Mouse (Mus musculus) intestine, embryonic 15.5 days (tissue): ENCODE data around the gene Cmip. TPM values are rescaled to one million over a fixed set of nuclear protein-coding genes. Genes with fewer than 3 reads are reported as not detected.

Experiments used
- ATAC-seq: fragments of 200-750 bp; cut with Nextera tagmentation; 2 replicates; pipeline ENCODE4 v1.8.0; 2017; ENCODE audit warnings: moderate TSS enrichment, moderate library complexity
- H3K27ac ChIP-seq: fragments of 300-500 bp; sonication (generic); 2 replicates; pipeline ENCODE4 v1.5.1; 2015; ENCODE audit warnings: mild to moderate bottlenecking, inconsistent platforms
- H3K27me3 ChIP-seq: fragments of 300-500 bp; sonication (generic); replicated peaks from 2 replicates; pipeline ENCODE4 v1.6.1; 2015; ENCODE audit warnings: inconsistent platforms
- H3K36me3 ChIP-seq: fragments of 300-500 bp; sonication (generic); 2 replicates; pipeline ENCODE4 v1.6.1; 2015; ENCODE audit warnings: inconsistent platforms
- H3K4me1 ChIP-seq: fragments of 300-500 bp; sonication (generic); replicated peaks from 2 replicates; pipeline ENCODE4 v1.6.1; 2015; ENCODE audit warnings: inconsistent platforms
- H3K4me2 ChIP-seq: fragments of 300-500 bp; sonication (generic); replicated peaks from 2 replicates; pipeline ENCODE4 v1.6.1; 2015; ENCODE audit warnings: mild to moderate bottlenecking, inconsistent platforms
- H3K4me3 ChIP-seq: fragments of 300-500 bp; sonication (generic); replicated peaks from 2 replicates; pipeline ENCODE4 v1.5.1; 2015; ENCODE audit warnings: inconsistent platforms
- H3K9ac ChIP-seq: fragments of 300-500 bp; sonication (generic); 2 replicates; pipeline ENCODE4 v1.6.1; 2015; ENCODE audit warnings: inconsistent platforms
- H3K9me3 ChIP-seq: fragments of 300-500 bp; sonication (generic); 2 replicates; pipeline ENCODE4 v1.6.1; 2016; ENCODE audit warnings: inconsistent platforms
- WGBS: fragments of 180-500 bp; shearing (Covaris S2); methylation state at CpG from one replicate; pipeline ENCODE4 v1.1.7; 2015; 5-methylcytosine and 5-hydroxymethylcytosine counted together
- polyA plus RNA-seq: library from polyadenylated mRNA; unstranded; fragments of >200 nt; fragmentation: Nextera tagmentation; extraction: Ambion mirVana; gene quantifications from 2 replicates; pipeline ENCODE4 v1.2.1, GENCODE M21; 2015

Gene Cmip
- polyA plus RNA-seq, 1 experiment from 2014 or later: 29.2 TPM

DNA sequence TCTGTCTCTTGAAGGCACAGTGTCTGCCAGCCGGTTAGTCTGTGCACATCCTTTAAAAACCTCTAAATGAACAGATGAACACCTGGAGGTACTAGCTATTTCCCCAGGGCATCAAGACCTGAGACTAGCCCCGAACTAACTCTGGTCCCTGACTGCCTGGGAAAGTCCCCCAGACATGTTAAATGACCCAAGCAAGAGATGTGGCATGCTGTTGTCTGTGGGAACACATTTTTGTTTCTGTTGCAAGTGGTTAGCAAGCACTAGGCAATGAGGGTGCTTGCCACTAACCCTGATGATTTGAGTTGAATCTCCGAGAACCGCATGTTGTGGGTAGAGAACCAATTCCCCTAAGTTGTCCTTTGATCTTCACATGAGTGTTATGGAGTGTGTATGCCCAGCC, 215.5 kb downstream of the Cmip start:
- H3K4me2 ChIP-seq: no peak overlapping the region
- no peaks in the 10 kb centered on the region for H3K27me3 ChIP-seq
- no peak overlapping the region for H3K27ac ChIP-seq
- no peaks in the 10 kb centered on the region for H3K36me3 ChIP-seq
- no peak for ATAC-seq
- H3K9me3 ChIP-seq: no peaks in the 10 kb centered on the region
- peaks cover 13% of the 10 kb centered on the region for H3K4me1 ChIP-seq
- 75% methylated on average over 4 of the region's 4 CpGs for WGBS
- H3K4me3 ChIP-seq: no peak overlapping the region
- no peak overlapping the region for H3K9ac ChIP-seq

DNA sequence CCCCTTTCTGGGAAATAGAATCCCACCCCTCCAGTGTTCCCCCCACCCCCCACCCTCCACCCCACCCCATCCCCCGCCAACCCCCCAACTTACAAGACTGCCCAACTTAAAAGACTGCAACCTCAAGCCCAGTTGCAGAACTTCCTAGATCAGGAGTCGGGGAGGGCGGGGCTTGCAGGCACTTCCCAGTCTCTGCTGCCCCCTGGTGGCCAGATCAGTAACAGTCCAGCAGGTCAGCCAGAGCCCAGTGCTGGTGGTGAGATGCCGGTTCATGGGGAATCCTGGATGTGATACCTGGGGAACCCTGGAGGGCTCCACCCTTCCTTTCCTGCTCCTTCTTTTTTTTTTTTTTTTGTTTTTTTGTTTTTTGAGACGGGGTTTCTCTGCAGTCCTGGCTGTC, 218.1 kb downstream of the Cmip start:
- no peaks in the 10 kb centered on the region for H3K27me3 ChIP-seq
- peaks cover 10% of the 10 kb centered on the region for H3K4me1 ChIP-seq
- H3K4me3 ChIP-seq: no peak overlapping the region
- H3K9ac ChIP-seq: no peak overlapping the region
- ATAC-seq: peak; percentile 71
- no peak overlapping the region for H3K27ac ChIP-seq
- no peaks in the 10 kb centered on the region for H3K36me3 ChIP-seq
- no peak overlapping the region for H3K4me2 ChIP-seq
- WGBS: 0% methylated on average over 5 of the region's 5 CpGs
- no peaks in the 10 kb centered on the region for H3K9me3 ChIP-seq

DNA sequence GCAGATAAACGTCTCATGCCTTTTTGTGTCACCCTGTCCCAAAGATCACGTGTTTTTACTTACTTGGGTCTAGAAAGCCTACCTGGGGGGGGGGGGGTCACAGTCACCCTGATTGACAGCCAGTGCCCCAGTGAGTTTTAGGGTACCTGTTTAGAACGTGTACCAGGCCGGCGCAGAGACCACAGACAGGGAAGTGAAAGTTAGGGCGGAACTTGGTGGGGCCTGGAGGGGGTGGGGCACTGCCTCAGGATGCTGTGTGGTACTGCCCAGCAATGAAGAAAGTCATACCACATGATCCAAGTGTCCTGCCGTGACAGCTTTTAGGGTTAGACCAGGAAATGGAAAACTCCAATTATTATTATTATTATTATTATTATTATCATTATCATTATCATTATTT, 219.0 kb downstream of the Cmip start:
- H3K9me3 ChIP-seq: no peaks in the 10 kb centered on the region
- no peak overlapping the region for H3K27ac ChIP-seq
- H3K4me2 ChIP-seq: no peak overlapping the region
- no peak overlapping the region for H3K4me3 ChIP-seq
- 74% methylated on average over 7 of the region's 7 CpGs for WGBS
- H3K27me3 ChIP-seq: no peaks in the 10 kb centered on the region
- H3K9ac ChIP-seq: no peak overlapping the region
- no peaks in the 10 kb centered on the region for H3K36me3 ChIP-seq
- peaks cover 1% of the 10 kb centered on the region; the same call in 1 of the 2 replicates for H3K4me1 ChIP-seq
- no peak for ATAC-seq

DNA sequence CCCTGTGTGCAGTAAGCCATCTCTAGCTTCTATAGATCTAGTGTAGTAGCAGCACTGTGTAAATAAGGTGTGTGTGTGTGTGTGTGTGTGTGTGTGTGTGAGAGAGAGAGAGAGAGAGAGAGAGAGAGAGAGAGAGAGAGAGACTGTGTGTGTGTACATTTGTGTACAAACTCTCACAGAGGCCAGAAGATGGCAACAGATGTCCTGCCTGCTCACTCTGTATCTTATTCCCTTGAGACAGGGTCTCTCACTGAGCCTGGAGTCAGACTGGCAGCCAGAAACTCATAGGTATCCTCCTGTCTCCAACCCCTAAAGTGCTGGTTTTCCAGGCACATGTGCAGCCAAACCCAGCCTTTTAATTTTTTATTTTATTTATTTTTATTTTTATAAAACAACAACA, 221.2 kb downstream of the Cmip start:
- H3K4me3 ChIP-seq: no peak overlapping the region
- no peak overlapping the region for H3K27ac ChIP-seq
- H3K4me2 ChIP-seq: no peak overlapping the region
- no peaks in the 10 kb centered on the region for H3K4me1 ChIP-seq
- no peaks in the 10 kb centered on the region for H3K27me3 ChIP-seq
- no peaks in the 10 kb centered on the region for H3K9me3 ChIP-seq
- no peak overlapping the region for H3K9ac ChIP-seq
- no peaks in the 10 kb centered on the region for H3K36me3 ChIP-seq
- no peak for ATAC-seq

DNA sequence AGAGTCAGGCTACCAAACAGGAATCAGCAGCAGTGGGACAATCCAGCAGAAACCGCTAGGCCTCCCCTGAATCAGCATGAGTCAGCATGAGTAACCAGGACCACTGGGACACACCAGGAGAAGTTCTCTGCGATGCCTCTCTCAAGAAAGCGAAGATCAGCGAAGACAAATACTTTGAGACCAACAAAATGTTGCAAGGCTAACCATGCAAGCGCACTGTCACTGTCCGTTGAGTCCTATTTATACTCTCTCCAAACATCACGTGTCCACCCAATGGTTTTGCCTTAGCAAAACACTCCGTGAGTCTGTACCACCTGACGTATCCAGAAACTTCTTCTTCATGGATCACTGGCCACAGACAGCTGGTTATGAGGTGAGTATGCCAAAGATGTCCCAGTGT, 223.1 kb downstream of the Cmip start:
- H3K4me2 ChIP-seq: no peak overlapping the region
- no peak overlapping the region for H3K27ac ChIP-seq
- 97% methylated on average over 9 of the region's 9 CpGs for WGBS
- H3K9me3 ChIP-seq: no peaks in the 10 kb centered on the region
- no peaks in the 10 kb centered on the region for H3K4me1 ChIP-seq
- H3K36me3 ChIP-seq: no peaks in the 10 kb centered on the region
- no peak overlapping the region for H3K9ac ChIP-seq
- no peak for ATAC-seq
- H3K4me3 ChIP-seq: no peak overlapping the region
- H3K27me3 ChIP-seq: no peaks in the 10 kb centered on the region

DNA sequence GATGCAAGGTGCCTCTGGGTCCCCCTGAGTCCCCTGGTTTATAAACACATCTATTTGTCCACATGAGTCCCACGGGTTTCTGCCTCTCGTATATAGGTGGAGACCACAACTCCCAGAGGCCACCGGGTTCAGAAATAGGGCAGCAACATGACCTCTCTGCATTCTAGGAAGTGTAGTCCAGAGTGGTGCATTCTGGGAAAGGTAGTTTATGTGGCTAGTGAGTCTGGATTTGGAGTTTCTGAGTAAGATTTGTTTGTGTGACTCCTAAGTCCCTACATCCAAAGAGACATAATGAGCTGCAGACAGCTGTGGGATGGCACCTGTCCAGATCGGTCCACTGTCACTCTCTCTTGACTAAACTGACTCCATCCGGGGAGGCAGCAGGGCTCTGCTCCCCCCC, 223.7 kb downstream of the Cmip start:
- Histone ChIP-seq H3K4me1 (no peaks in the 10 kb centered on the region), H3K27me3 (no peaks in the 10 kb centered on the region), H3K36me3 (no peaks in the 10 kb centered on the region), H3K4me2 (no peak overlapping the region), H3K9me3 (no peaks in the 10 kb centered on the region), H3K4me3 (no peak overlapping the region), H3K9ac (no peak overlapping the region), H3K27ac (no peak overlapping the region)
- WGBS: 67% methylated on average over 5 of the region's 5 CpGs
- ATAC-seq: no peak

DNA sequence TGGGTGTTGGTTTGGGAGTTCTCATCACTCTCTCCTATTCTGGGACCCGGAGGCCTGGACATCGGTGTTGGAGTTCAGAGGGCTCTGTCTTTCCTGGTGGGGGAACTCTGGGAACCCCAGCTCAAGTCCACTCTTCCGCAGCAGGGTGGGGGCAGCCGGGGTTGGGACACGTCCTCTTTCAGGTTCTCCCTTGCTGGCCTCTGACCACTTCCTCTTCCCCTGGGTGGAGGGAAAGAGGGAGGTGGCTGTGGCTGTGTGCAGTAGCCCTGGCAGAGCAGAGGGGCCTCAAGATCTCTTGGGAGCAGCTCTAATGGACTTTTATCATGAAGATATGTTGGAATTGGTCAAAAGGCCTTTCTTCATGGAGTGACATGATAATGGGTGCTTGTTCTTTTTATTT, 225.0 kb downstream of the Cmip start:
- Histone ChIP-seq H3K36me3 (no peaks in the 10 kb centered on the region), H3K9me3 (no peaks in the 10 kb centered on the region), H3K27ac (no peak overlapping the region), H3K4me2 (no peak overlapping the region), H3K4me3 (no peak overlapping the region), H3K9ac (no peak overlapping the region), H3K4me1 (no peaks in the 10 kb centered on the region), H3K27me3 (no peaks in the 10 kb centered on the region)
- no peak for ATAC-seq
- 79% methylated on average over 5 of the region's 5 CpGs for WGBS

DNA sequence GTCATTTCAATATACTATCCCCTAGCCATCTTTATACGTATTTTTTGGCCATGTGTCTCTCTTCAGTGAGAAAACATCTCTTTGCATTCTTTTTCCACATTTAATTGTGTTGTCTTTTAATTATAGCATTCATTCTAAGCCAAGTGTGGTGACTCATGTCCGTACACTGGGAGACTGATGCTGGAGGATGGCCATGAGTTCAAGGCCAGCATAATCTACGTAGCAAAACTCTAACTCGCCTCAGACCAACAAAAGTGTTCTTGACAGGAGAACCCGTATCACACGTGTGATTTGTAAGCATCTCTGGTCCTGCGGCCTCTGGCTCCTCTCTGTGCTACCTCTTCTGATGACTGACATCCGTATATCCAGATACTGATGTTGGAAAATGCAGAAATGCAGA, 227.9 kb downstream of the Cmip start:
- WGBS: 80% methylated on average over 8 of the region's 8 CpGs
- Histone ChIP-seq H3K36me3 (no peaks in the 10 kb centered on the region), H3K27me3 (no peaks in the 10 kb centered on the region)

DNA sequence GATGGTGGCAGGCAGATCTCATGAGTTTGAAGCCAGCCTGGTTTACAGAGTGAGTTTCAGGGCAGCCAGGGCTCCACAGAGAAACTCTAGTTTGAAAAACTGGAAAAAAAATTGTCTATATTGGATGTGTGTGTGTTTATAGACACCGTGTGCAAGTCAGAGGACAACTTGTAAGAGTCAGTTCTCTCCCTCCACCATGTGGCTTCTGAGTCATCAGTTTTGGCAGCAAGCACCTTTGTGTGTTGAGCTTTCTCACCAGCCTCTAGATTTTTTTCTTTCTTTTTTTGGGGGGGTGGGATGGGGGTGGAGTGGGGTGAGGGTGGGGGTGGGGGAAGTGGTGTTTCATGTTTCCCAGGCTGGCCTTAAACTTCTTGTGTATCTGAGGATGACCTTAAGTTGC, 228.5 kb downstream of the Cmip start:
- H3K36me3 ChIP-seq: no peaks in the 10 kb centered on the region
- no peak overlapping the region for H3K9ac ChIP-seq
- H3K4me3 ChIP-seq: no peak overlapping the region
- H3K4me2 ChIP-seq: no peak overlapping the region
- no peak for ATAC-seq
- H3K27me3 ChIP-seq: no peaks in the 10 kb centered on the region
- H3K9me3 ChIP-seq: no peaks in the 10 kb centered on the region
- H3K4me1 ChIP-seq: no peaks in the 10 kb centered on the region
- no peak overlapping the region for H3K27ac ChIP-seq
- 31% methylated on average over 1 of the region's 1 CpGs for WGBS

More for the DNA sequence above, 227.9 kb downstream of the Cmip start:
- H3K27ac ChIP-seq: no peak overlapping the region
- no peak overlapping the region for H3K9ac ChIP-seq
- no peak overlapping the region for H3K4me3 ChIP-seq
- H3K4me2 ChIP-seq: no peak overlapping the region
- H3K4me1 ChIP-seq: no peaks in the 10 kb centered on the region
- no peak for ATAC-seq
- H3K9me3 ChIP-seq: no peaks in the 10 kb centered on the region

DNA sequence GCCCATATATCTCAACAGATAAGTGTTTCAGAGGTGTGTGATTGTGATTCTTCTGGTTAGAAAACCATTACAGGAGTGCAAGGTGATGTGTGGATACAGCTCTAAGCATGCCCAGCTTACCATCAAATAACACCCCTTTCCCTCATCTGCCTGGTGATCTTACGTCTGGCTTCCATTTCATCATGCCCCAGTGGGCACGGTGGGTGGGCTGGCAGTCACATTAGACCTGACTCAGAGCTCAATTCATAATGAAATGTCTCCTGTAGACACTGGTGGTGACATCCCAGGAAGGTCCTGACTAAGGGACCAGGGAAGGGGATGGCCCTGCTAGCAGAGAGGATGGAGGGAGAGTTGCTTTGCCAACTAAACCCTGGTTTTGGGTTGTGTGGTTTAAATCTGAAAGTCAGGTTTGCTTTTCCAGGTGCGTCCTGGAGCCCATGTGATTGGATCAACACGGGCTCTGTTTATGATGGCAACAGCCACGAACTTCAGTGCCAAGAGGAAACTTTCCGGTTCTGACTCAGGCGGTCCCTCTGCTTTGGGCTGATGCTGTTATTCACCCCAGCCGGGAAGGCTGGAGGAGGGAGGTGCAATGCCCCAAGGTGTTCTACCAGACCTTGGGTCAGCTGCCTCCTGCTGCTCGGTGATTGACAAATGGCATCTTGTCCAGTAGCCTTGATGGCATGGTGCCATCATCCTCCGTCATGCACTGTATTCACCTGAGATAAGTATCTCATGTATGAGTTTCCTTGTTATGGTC, 231.6 kb downstream of the Cmip start:
- Histone ChIP-seq H3K4me2 (no peak overlapping the region), H3K27ac (no peak overlapping the region), H3K9me3 (no peaks in the 10 kb centered on the region), H3K36me3 (no peaks in the 10 kb centered on the region), H3K27me3 (no peaks in the 10 kb centered on the region; the same call in 1 of the 2 replicates), H3K9ac (no peak overlapping the region), H3K4me1 (no peaks in the 10 kb centered on the region), H3K4me3 (no peak overlapping the region)
- no peak for ATAC-seq
- WGBS: 81% methylated on average over 10 of the region's 10 CpGs

DNA sequence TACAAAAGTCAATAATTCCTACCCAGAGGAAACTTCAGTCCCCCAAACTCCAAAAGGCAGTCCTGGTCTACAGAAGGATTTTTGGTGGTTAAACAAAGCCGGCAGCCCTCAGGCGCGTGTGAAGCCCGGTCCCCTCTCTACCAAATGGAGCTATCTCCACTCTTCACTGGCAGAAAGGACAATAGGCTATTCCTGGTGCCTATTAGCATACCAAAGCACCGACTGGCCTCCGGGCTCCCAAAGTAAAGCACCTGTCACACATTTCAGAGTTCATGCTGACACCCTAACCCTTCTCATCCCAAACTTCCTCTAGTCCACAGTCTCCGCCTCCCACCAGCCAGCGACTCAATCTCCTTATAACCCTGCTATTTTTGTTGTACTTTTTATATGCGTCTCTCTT, 236.7 kb downstream of the Cmip start:
- H3K4me2 ChIP-seq: no peak overlapping the region
- ATAC-seq: no peak
- H3K9me3 ChIP-seq: no peaks in the 10 kb centered on the region
- H3K4me1 ChIP-seq: 0 out of 2 replicates have a peak, but pooled peaks cover 3% of the 10 kb centered on the region
- H3K9ac ChIP-seq: no peak overlapping the region
- 14% methylated on average over 9 of the region's 9 CpGs for WGBS
- no peak overlapping the region for H3K4me3 ChIP-seq
- H3K36me3 ChIP-seq: no peaks in the 10 kb centered on the region
- peaks cover 8% of the 10 kb centered on the region for H3K27me3 ChIP-seq
- no peak overlapping the region for H3K27ac ChIP-seq

DNA sequence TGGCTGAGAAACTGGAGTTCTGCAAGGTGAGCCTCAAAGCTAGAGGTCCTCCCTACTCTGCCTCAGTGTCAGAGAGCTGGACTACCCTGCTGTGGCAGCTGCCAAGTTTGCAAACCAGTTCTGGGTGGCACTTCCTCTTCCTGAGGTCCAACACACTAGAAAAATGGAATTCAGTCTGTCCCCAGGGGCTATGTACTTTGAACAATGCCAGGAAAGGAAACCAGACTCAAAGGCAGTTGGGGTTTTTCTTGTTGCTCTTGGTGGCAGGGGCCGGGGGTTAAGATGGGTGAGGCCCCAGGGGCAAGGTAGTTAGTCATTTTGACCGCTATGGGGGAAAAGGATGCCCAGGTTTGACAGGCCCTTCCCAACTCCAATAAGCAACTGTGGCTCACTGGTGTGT, 238.0 kb downstream of the Cmip start:
- Histone ChIP-seq H3K9me3 (no peaks in the 10 kb centered on the region), H3K4me3 (no peak overlapping the region), H3K27me3 (peaks cover 17% of the 10 kb centered on the region), H3K9ac (no peak overlapping the region), H3K36me3 (no peaks in the 10 kb centered on the region), H3K27ac (no peak overlapping the region), H3K4me1 (0 out of 2 replicates have a peak, but pooled peaks cover 5% of the 10 kb centered on the region), H3K4me2 (no peak overlapping the region)
- WGBS: 83% methylated on average over 2 of the region's 2 CpGs
- no peak for ATAC-seq

DNA sequence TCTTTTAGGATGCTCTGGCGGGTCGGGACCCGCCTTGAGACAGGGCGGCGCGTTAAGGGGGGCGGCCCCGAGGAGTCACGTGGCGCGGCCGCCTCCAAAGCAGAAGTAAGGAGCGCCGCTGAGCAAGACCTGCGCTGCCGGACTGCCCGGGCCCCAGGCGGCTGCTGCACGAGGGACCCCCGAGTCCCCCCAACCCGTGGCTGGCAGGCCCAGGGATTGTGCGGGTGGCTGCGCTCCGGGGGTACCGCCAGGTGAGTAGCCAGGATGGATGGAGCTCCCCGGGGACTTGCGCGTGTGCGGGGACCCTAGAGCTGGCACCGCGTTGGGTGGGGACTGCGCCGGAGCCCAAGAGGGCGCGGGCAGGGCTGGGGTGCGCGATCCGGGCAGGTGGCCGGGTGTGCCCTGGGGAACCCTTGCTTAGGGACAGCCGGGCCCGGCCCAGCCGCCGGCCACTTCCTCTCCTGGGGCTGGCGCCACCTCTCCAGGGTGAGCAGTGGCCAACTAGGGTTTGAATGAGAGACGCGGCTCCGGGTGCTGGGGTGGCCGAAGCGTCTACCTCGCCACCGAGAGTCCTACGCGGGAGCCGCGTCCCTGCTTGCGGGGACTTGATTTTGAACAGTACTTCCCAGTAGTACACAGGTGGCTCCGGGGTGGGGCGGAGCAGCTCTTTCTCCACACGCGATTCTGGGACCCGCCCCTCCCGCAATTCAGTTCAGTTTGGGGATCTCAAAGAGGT, 241.5 kb downstream of the Cmip start, which contains the start of gene Plcg2:
Plcg2 (plus strand) TSS at position 113 of the 736 bp plus-strand sequence.
- peak within 1 kb of the TSS; percentile 99 for H3K4me2 ChIP-seq
- no peak within 1 kb of the TSS for H3K27ac ChIP-seq
- peak within 1 kb of the TSS; percentile 62 for H3K4me3 ChIP-seq
- ATAC-seq: peak; percentile 83
- no peaks in the 10 kb centered on the region for H3K9me3 ChIP-seq
- no peaks in the 10 kb centered on the region for H3K36me3 ChIP-seq
- WGBS: under 1% methylated on average over 62 of the region's 62 CpGs
- H3K4me1 ChIP-seq: 0 out of 2 replicates have a peak, but pooled peaks cover 5% of the 10 kb centered on the region
- H3K9ac ChIP-seq: peak within 1 kb of the TSS; percentile 55
- peaks cover 17% of the 10 kb centered on the region for H3K27me3 ChIP-seq
